Mouse (Mus musculus): Measurements from ENCODE around the gene Foxp4. TPM values are rescaled to one million over a fixed set of nuclear protein-coding genes. Genes with fewer than 3 reads are reported as not detected.

Foxp4 gene
- polyA plus RNA-seq, 1 experiment, result 27.9 TPM

Other genes with a start within 250 kb of the Foxp4 start
- gene Tomm6, start 236.3 kb downstream of the Foxp4 start, polyA plus RNA-seq (2012; rRNA removed), result 98.7 and 117 TPM in 2 replicates
- gene Frs3, start 235.6 kb downstream of the Foxp4 start, polyA plus RNA-seq (2012; rRNA removed), result 10.2 and 11.6 TPM in 2 replicates
- 1.5 and 2.7 TPM in 2 replicates for gene Gm21981, start 230.2 kb downstream of the Foxp4 start, polyA plus RNA-seq (2012; rRNA removed)
- 2.6 and 3.2 TPM in 2 replicates for gene Prickle4, start 229.9 kb downstream of the Foxp4 start, polyA plus RNA-seq (2012; rRNA removed)
- gene Pgc, start 197.8 kb downstream of the Foxp4 start, polyA plus RNA-seq (2012; rRNA removed), result 0.27 and 0.44 TPM in 2 replicates
- gene Tfeb, start 187.6 kb downstream of the Foxp4 start, polyA plus RNA-seq (2012; rRNA removed), result 18.6 and 22.1 TPM in 2 replicates
- gene Mdfi, start 90.0 kb downstream of the Foxp4 start, polyA plus RNA-seq (2012; rRNA removed), result 11.0 and 11.2 TPM in 2 replicates
- gene 1700122O11Rik, start 113.6 kb upstream of the Foxp4 start, polyA plus RNA-seq (2012; rRNA removed), result not detected in 2 replicates
- 0.36 and 0.63 TPM in 2 replicates for gene 1700067P10Rik, start 164.7 kb upstream of the Foxp4 start, polyA plus RNA-seq (2012; rRNA removed)
- not detected in 2 replicates for gene 9830107B12Rik, start 221.6 kb upstream of the Foxp4 start, polyA plus RNA-seq (2012; rRNA removed)
- gene A530064D06Rik, start 242.6 kb upstream of the Foxp4 start, polyA plus RNA-seq (2012; rRNA removed), result 0.25 and 0.58 TPM in 2 replicates